Mouse (Mus musculus) heart, adult 2 months (tissue): ENCODE measurements around the gene Pkhd1.

Experiments
- CTCF ChIP-seq: fragments of 200-600 bp; IDR thresholded peaks from 2 replicates; pipeline ENCODE4 v1.8.1; 2022; ENCODE audit warnings: antibody characterized with exemption, mild to moderate bottlenecking, moderate library complexity
- POLR2A ChIP-seq: fragments of 200-500 bp; IDR thresholded peaks from 2 replicates; pipeline ENCODE4 v1.6.1; 2011; ENCODE audit warnings: mild to moderate bottlenecking, low read depth, low read length, control low read depth; ENCODE audit not compliant: insufficient read depth

DNA sequence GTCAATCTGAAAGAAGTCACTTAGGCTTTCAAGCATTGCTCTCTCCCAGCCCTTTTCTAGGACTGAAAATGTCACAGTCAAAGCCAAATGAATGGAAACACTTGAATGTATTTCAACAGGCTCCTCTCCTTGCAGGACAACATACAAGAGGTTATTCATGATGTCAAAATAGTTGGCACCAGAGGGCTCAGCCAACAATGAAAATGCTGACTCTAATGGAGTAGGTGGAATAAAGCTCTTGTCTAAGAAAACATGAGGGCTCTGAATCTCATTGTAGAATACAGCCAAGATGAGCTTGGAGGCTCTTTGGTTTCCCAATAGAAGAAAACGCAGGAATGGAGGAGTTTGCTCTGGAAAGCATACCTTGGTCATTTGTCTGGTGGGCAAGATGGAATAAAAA is 500.5 kb downstream of the Pkhd1 start:
- TF ChIP-seq CTCF (no peak), POLR2A (no peak)
